Mouse (Mus musculus) thymus, adult 2 months (tissue): ENCODE results near the gene Tex264.

Source experiments
- CTCF ChIP-seq: fragments of 200-500 bp; IDR thresholded peaks from 2 replicates; pipeline ENCODE4 v1.5.1; 2012; ENCODE audit warnings: mild to moderate bottlenecking, control low read depth, low read length, moderate library complexity, borderline replicate concordance; ENCODE audit not compliant: control insufficient read depth, poor library complexity, insufficient read depth; ENCODE audit errors: extremely low read depth
- POLR2A ChIP-seq: fragments of 200-500 bp; IDR thresholded peaks from 2 replicates; pipeline ENCODE4 v1.6.1; 2012; ENCODE audit warnings: mild to moderate bottlenecking, low read length, control low read depth, moderate library complexity; ENCODE audit not compliant: control insufficient read depth, poor library complexity, insufficient read depth; ENCODE audit errors: extremely low read depth

DNA sequence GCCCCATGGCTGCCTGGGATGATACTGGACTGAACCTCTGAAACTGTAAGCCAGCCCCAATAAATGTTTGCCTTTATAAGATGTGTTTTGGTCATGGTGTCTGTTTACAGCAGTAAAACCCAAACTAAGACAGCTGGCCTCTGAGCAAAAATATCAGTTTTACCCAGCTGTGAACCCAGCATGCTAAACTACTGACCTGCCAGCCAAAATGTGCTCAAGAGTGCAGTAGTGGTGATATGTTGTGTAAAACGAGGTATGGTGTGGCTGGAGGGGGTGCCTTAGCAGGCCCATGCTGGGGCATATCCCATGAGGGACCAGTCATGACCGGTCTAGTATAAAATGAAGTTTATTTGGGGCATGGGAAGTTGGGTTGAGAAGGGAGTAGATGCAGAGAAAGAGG, 71.8 kb downstream of the Tex264 start:
- no peak for TF ChIP-seq CTCF
- TF ChIP-seq POLR2A, result no peak
